Comparison of ENCODE assay signal across 7 mouse cellular contexts in the genomic region with DNA sequence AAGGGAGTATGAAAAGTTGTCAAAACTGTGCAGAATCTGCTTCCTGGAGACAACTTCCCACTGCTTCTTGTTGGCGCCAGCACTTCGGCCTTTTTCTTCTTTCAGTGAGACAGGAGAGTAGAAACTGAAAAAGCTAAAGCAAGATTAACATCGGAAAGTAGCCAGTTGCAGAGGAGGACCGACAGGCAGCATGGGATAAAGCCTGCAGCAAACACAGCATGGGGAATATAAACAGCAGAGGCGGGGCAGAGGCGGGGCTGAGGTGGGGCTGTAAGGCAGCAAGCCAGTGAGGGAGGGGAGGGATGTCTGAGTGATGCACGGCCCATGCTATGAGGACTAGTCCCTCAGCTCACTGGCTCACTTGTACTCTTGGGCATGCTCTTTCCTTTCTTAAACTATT.
A peak's percentile ranks its signal among the peaks of the same experiment; 100 is the strongest.
DNase-seq lines count a peak whose midpoint lies in the region; ATAC-seq and TF ChIP-seq lines count a peak whose summit lies in the region.

No protein-coding gene starts in this region.

- H3K4me2 ChIP-seq in kidney, embryonic 16.5 days (replicated peaks; ENCODE audit: low read depth, low read length), result peak overlapping the region; percentile 20; the same call in 1 of the 2 replicates
- H3K4me2 ChIP-seq in limb, embryonic 14.5 days (replicated peaks; ENCODE audit: low read depth, low read length, severe bottlenecking), result no peak overlapping the region

- no peak overlapping the region for H3K9ac ChIP-seq in kidney, embryonic 16.5 days (replicated peaks; ENCODE audit: low read length)
- no peak overlapping the region for H3K9ac ChIP-seq in limb, embryonic 14.5 days (ENCODE audit: low read depth, low read length, severe bottlenecking)

- TF ChIP-seq CTCF in kidney, adult 2 months (conservative IDR thresholded peaks at IDR 0.05; ENCODE audit: insufficient read depth, insufficient read length, low read depth, low read length), result no peak

- H3K4me3 ChIP-seq in kidney, embryonic 16.5 days (ENCODE audit: low read length), result no peak overlapping the region
- no peak overlapping the region for H3K4me3 ChIP-seq in kidney, adult 2 months (ENCODE audit: insufficient read depth, low read depth, low read length)
- no peak overlapping the region for H3K4me3 ChIP-seq in limb, embryonic 14.5 days (replicated peaks; ENCODE audit: low read length)

- DNase-seq in kidney, adult 2 months, result no peak
- DNase-seq in adrenal gland, postnatal 36 days, result peak; percentile 53 to 56
- DNase-seq in embryo, embryonic 9.5 days (ENCODE audit: extremely low spot score), result peak; percentile 39
- peak; percentile 9 for DNase-seq in limb, embryonic 14.5 days (ENCODE audit: low spot score)
- DNase-seq in urinary bladder, adult 18-20 months (ENCODE audit: low spot score in 2 of 2), result no peak

- no peak for TF ChIP-seq POLR2A in kidney, adult 2 months (IDR thresholded peaks at IDR 0.05; ENCODE audit: low read depth, low read length)
- TF ChIP-seq POLR2A in limb, embryonic 14.5 days (IDR thresholded peaks at IDR 0.05; ENCODE audit: borderline replicate concordance, extremely low read depth, insufficient read depth, insufficient read length), result no peak

- H3K4me1 ChIP-seq in kidney, embryonic 16.5 days (ENCODE audit: insufficient read depth, low read length), result no peaks in the 10 kb centered on the region
- H3K4me1 ChIP-seq in kidney, adult 2 months (ENCODE audit: control insufficient read depth, insufficient read depth, low read length), result no peaks in the 10 kb centered on the region
- H3K4me1 ChIP-seq in limb, embryonic 14.5 days (ENCODE audit: control insufficient read depth, insufficient read depth, low read length), result no peaks in the 10 kb centered on the region

- H3K36me3 ChIP-seq in kidney, embryonic 16.5 days (ENCODE audit: insufficient read depth, low read length), result no peaks in the 10 kb centered on the region
- no peaks in the 10 kb centered on the region for H3K36me3 ChIP-seq in kidney, adult 2 months (ENCODE audit: control insufficient read depth, insufficient read depth, low read length)
- no peaks in the 10 kb centered on the region for H3K36me3 ChIP-seq in limb, embryonic 14.5 days (ENCODE audit: control insufficient read depth, insufficient read depth, low read length)

- H3K9me3 ChIP-seq in kidney, embryonic 16.5 days (ENCODE audit: low read length), result no peaks in the 10 kb centered on the region
- H3K9me3 ChIP-seq in limb, embryonic 14.5 days (ENCODE audit: control insufficient read depth, low read length), result no peaks in the 10 kb centered on the region

- H3K27me3 ChIP-seq in kidney, embryonic 16.5 days (ENCODE audit: insufficient read depth, low read length), result no peaks in the 10 kb centered on the region
- no peaks in the 10 kb centered on the region for H3K27me3 ChIP-seq in kidney, adult 2 months (replicated peaks; ENCODE audit: control insufficient read depth, insufficient read depth, low read length)
- H3K27me3 ChIP-seq in limb, embryonic 14.5 days (ENCODE audit: control insufficient read depth, insufficient read depth, low read length), result no peaks in the 10 kb centered on the region

- 21% methylated on average over 7 of the region's 7 CpGs for WGBS in kidney, embryonic 16.5 days
- 22% methylated on average over 7 of the region's 7 CpGs for WGBS in kidney, adult 2 months
- WGBS in limb, embryonic 14.5 days, result 15% methylated on average over 7 of the region's 7 CpGs

- no peak for ATAC-seq in kidney, embryonic 16.5 days (ENCODE audit: low FRiP score, low TSS enrichment)
- no peak for ATAC-seq in limb, embryonic 14.5 days (ENCODE audit: low FRiP score, low read depth)
- no peak for ATAC-seq in erythroblast, adult 5-6 weeks (replicated peaks; ENCODE audit: low FRiP score, poor library complexity, severe bottlenecking)

- no peak overlapping the region for H3K27ac ChIP-seq in kidney, embryonic 16.5 days (ENCODE audit: low read length)
- no peak overlapping the region for H3K27ac ChIP-seq in kidney, adult 2 months (ENCODE audit: insufficient read depth, low read depth, low read length)
- H3K27ac ChIP-seq in limb, embryonic 14.5 days (replicated peaks; ENCODE audit: low read depth, low read length), result no peak overlapping the region

Comparison
In these comparisons a context has a peak if more than half of its experiments do, and no peak if none do; other contexts are left out.
1. DNase-seq: peak in adrenal gland, postnatal 36 days (2 of 2), embryo, embryonic 9.5 days (single experiment) and limb, embryonic 14.5 days (single experiment); none in kidney, adult 2 months (single experiment) and urinary bladder, adult 18-20 months (0 of 2).